Mouse (Mus musculus) neural tube, embryonic 15.5 days (tissue): ENCODE data around the gene Scn1b. TPM values are rescaled to one million over a fixed set of nuclear protein-coding genes. Genes with fewer than 3 reads are reported as not detected.

Experiments
- ATAC-seq: fragments of 200-750 bp; cut with Nextera tagmentation; 2 replicates; pipeline ENCODE4 v1.8.0; 2017; ENCODE audit warnings: mild to moderate bottlenecking, moderate TSS enrichment, moderate library complexity; ENCODE audit not compliant: low FRiP score
- H3K27ac ChIP-seq: fragments of 300-500 bp; sonication (generic); replicated peaks from 2 replicates; pipeline ENCODE4 v1.5.1; 2015; ENCODE audit warnings: mild to moderate bottlenecking, inconsistent platforms
- H3K27me3 ChIP-seq: fragments of 300-500 bp; sonication (generic); replicated peaks from 2 replicates; pipeline ENCODE4 v1.6.1; 2015; ENCODE audit warnings: inconsistent platforms
- H3K36me3 ChIP-seq: fragments of 300-500 bp; sonication (generic); 2 replicates; pipeline ENCODE4 v1.6.1; 2015; ENCODE audit warnings: inconsistent platforms
- H3K4me1 ChIP-seq: fragments of 300-500 bp; sonication (generic); 2 replicates; pipeline ENCODE4 v1.6.1; 2015; ENCODE audit warnings: inconsistent platforms
- H3K4me2 ChIP-seq: fragments of 300-500 bp; sonication (generic); 2 replicates; pipeline ENCODE4 v1.6.1; 2015; ENCODE audit warnings: inconsistent platforms, mild to moderate bottlenecking, moderate library complexity
- H3K4me3 ChIP-seq: fragments of 300-500 bp; sonication (generic); replicated peaks from 2 replicates; pipeline ENCODE4 v1.5.1; 2015; ENCODE audit warnings: mild to moderate bottlenecking, inconsistent platforms
- H3K9ac ChIP-seq: fragments of 300-500 bp; sonication (generic); replicated peaks from 2 replicates; pipeline ENCODE4 v1.6.1; 2015; ENCODE audit warnings: mild to moderate bottlenecking, inconsistent platforms
- H3K9me3 ChIP-seq: fragments of 300-500 bp; sonication (generic); replicated peaks from 2 replicates; pipeline ENCODE4 v1.6.1; 2016; ENCODE audit warnings: inconsistent platforms
- WGBS: fragments of 180-500 bp; shearing (Covaris S2); methylation state at CpG from one replicate; pipeline ENCODE4 v1.1.7; 2015; ENCODE audit warnings: mixed read lengths; 5-methylcytosine and 5-hydroxymethylcytosine counted together
- polyA plus RNA-seq: library from polyadenylated mRNA; unstranded; fragments of >200 nt; fragmentation: Nextera tagmentation; extraction: Ambion mirVana; gene quantifications from 2 replicates; pipeline ENCODE4 v1.2.1, GENCODE M21; 2015

The Scn1b gene
- polyA plus RNA-seq, 1 experiment from 2014 or later, result 24.8 TPM

DNA sequence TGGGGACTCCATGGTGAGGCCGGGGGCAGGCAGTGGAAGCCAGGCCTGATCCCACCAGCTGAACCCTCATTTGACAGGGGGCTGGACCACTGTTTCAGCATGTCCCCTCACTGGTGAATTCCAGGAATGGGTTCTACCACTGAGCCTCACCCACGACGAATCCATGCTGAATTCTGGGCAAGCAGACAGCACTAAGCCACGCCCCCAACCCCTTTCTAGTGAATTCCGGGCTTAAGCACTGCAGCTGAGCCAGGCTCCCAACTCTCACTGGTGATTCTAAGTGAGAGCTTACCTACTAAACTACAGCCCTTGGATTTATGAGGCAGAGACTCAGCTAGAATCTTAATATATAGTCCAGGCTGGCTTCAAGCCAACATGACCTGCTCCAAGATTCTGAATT lies 59.0 kb downstream of the Scn1b start:
- Histone ChIP-seq H3K4me1 (no peaks in the 10 kb centered on the region; the same call in 1 of the 2 replicates), H3K4me3 (no peak overlapping the region), H3K36me3 (no peaks in the 10 kb centered on the region), H3K27me3 (no peaks in the 10 kb centered on the region), H3K4me2 (no peak overlapping the region), H3K9ac (no peak overlapping the region), H3K9me3 (no peaks in the 10 kb centered on the region), H3K27ac (no peak overlapping the region)
- 0 out of 2 replicates have a peak, but pooled peaks have one; percentile 28 for ATAC-seq
- WGBS, result 42% methylated on average over 5 of the region's 5 CpGs

Other genes with a start within 250 kb of the Scn1b start
- 0.10 and 0.11 TPM in 2 replicates for gene Cd22, start 246.7 kb downstream of the Scn1b start, polyA plus RNA-seq
- gene Mag, start 212.1 kb downstream of the Scn1b start, polyA plus RNA-seq, result 4.7 and 4.8 TPM in 2 replicates
- not detected in 2 replicates for gene Hamp2, start 202.3 kb downstream of the Scn1b start, polyA plus RNA-seq
- not detected in 2 replicates for gene Hamp, start 183.0 kb downstream of the Scn1b start, polyA plus RNA-seq
- 27.7 and 36.0 TPM in 2 replicates for gene Usf2, start 170.2 kb downstream of the Scn1b start, polyA plus RNA-seq
- gene Lsr, start 153.5 kb downstream of the Scn1b start, polyA plus RNA-seq, result 19.2 and 37.4 TPM in 2 replicates
- gene Fam187b, start 153.2 kb downstream of the Scn1b start, polyA plus RNA-seq, result 0.20 and 1.4 TPM in 2 replicates
- 22.2 and 27.8 TPM in 2 replicates for gene Fxyd5, start 84.5 kb downstream of the Scn1b start, polyA plus RNA-seq
- gene Fxyd7, start 75.5 kb downstream of the Scn1b start, polyA plus RNA-seq, result 357 and 417 TPM in 2 replicates
- gene Fxyd1, start 69.8 kb downstream of the Scn1b start, polyA plus RNA-seq, result 26.8 and 36.9 TPM in 2 replicates
- 1.3 and 1.7 TPM in 2 replicates for gene Lgi4, start 67.7 kb downstream of the Scn1b start, polyA plus RNA-seq
- 0.79 and 14.6 TPM in 2 replicates for gene Fxyd3, start 50.3 kb downstream of the Scn1b start, polyA plus RNA-seq
- gene Hpn, start 11.7 kb downstream of the Scn1b start, polyA plus RNA-seq, result 0.50 and 4.0 TPM in 2 replicates
- gene Gramd1a, start 28.9 kb upstream of the Scn1b start, polyA plus RNA-seq, result 174 and 212 TPM in 2 replicates
- not detected in 2 replicates for gene Scgb2b2, start 163.5 kb upstream of the Scn1b start, polyA plus RNA-seq
- gene Scgb1b2, start 164.8 kb upstream of the Scn1b start, polyA plus RNA-seq, result not detected in 2 replicates
- gene Scgb2b3, start 235.1 kb upstream of the Scn1b start, polyA plus RNA-seq, result not detected in 2 replicates
- not detected in 2 replicates for gene Scgb1b3, start 248.6 kb upstream of the Scn1b start, polyA plus RNA-seq